Mouse (Mus musculus): ENCODE data around the gene Ric8b.

Ric8b gene

DNA sequence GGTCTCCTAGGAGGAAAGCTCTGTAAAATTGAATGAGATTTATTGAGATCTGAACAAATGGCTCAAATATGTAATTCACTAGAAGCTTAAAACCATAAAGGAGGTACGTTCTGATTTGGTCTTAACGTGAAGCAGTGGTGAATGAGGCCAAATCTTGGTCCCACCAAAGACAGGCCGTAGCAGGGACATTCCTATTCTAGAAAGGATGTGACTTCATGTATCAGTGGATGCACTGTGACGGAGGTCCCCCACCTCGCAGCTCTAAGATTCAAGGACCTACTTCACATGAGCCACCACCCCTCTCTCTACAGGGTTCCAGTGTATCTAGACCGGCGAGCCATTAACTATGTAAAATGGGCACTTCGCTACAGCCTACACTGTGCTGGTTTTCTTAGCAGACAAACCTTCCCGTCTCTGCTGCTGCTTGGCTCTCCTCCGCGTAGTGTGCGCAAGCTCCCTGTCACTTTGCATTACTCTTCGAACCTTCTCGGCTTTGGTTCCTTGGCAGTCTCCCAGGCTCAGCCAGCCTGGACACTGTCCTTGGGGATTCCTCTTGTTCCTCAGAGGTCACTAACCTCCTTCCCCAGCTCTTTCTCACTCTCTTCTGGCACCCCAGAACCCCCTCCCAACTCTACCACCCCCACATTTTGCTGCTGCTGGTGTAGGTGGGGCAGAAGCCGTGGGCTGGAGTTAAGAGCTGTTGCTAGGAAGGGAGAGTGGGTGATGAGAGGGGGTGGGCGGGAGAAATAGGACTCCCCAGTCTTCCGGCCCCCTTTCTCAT is 8.2 kb upstream of the Ric8b start:
- peak; percentile 29 for DNase-seq

DNA sequence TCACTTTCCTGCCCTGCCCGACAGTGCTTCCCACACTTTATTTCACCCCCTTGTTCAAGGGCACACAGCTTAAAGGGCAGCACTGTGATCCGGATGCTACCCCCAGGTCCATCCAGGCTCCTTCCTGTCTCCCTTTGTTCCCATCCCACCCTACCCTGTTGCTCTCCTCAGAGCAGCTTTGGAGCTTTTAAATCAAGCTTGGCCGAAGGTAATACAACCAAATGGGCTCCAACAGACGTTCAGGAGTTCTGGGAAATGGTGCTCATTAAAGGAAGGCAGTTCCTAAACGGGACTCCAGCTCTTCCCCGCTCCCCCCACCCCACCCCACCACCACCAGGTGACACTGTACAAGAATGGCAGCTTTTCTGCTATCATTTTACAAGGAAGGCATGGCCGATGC is 7.2 kb upstream of the Ric8b start:
- DNase-seq, result no peak

DNA sequence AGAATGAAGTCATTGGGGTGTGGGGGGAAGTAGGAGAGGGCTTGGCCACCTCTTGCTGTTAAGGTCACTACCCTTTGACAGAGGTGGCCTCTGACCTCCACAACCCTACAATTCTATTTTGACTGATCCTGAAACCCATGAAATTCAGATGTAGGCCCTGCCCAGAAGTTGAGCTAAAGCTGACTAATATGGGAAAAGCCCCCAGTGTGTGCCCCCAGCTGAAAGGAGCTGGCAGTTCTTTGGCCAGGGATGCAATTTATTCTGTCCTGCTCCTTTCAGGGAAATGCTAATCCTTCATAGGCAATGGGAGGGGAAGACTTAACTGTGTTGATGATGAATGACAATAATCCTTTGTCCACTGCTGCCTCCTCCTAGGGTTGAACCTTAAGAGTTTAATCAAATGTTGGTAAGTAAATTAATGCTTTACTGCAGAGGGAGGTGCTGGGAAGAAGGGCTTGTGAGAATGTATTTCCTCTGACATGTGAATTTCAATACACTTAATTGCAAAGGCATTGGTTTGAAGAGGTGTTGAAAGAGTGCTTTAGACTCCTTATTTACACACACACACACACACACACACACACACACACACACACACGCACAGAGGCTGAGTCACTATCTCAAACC is 6.5 kb upstream of the Ric8b start:
- no peak for DNase-seq

DNA sequence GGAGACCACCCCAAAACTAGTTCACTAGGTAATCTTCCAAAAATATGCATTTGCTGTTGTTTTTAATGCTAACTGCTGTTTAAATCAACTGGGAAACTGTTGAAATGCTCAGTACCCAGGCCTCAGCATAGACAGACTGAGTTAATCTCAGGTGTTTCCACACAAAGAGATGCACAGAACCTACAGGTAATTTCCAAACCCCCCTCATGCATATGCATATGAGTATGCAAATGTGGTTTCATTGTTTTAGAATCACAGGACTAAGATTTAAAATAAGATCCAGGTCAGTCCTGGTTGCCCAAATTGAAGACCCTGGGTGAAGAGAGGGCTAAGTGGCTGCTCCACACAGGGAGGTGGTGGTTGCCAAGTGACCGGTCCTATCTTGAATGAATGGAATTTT is 4.3 kb upstream of the Ric8b start:
- DNase-seq, result no peak

DNA sequence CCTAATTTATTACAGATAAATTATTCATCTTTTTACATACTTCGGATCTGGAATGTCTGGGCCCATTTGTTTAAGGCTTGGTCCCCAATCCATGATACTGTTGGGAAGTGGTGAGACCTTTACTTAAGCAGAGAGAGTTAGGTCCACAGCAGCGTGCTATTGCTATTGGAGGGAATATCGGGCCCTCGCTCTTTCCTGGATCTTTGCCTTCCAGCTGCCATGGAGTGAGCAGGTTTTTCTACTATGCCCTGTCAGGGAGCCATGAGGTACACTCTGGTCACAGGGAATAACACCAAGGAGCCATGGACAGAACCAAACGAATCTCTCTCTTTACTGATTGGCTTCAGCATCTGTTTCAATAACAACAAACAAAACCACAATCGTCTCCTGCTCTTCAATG is 1.9 kb upstream of the Ric8b start:
- DNase-seq, result no peak

DNA sequence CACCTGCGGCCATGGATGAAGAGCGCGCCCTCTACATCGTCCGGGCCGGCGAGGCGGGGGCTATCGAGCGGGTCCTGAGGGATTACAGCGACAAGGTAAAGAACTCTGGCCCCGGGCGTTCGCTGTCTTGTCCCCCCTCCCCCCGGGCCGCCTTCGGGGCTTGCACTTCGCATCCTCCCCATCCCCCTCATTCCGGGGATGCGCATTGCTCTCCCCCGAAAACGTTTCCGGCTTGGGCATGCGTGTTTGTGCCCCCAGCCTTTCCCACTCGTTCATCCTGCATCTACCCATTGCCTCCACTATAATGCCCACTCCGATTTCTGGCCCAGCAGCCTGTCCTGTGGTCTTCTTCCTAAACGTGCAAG is 297 bp downstream of the Ric8b start:
- DNase-seq, result peak; percentile 65

DNA sequence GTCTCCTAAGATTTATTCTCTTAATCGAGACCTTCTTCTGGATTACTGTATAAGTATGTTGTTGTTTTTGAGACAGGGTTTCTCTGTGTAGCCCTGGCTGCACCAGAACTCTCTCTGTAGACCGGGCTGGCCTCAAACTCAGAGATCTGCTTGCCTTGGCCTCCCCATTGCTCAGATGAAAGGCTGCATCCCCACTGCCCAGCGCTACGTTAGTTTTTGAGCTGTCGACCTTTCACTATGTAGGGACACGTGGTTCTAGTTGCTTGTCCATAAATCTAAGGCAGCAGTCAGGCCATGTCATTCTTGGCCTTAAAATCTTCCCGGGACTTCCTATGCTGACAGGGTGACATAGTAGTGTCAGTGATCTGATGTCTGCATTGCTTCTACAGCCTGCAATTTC is 8.9 kb downstream of the Ric8b start:
- no peak for DNase-seq

DNA sequence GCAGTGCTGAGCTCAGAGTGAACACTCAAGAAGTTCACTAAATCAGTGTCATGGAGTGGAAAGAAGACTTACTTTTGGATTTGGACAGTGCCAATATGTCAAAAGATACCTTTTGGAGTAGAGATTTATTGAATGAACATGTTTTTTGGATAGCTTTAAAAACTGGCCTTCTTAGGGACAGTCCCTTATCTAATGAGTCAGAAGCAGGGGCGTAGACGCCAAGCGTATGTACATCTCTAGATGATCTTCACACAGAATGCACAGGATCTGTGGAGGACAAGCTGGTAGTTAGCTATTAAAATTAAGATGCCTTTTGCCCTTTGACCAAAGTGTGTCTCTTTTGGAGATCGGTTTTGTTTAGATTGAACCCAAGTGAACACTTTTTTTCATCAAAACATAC is 9.5 kb downstream of the Ric8b start:
- DNase-seq, result no peak

DNA sequence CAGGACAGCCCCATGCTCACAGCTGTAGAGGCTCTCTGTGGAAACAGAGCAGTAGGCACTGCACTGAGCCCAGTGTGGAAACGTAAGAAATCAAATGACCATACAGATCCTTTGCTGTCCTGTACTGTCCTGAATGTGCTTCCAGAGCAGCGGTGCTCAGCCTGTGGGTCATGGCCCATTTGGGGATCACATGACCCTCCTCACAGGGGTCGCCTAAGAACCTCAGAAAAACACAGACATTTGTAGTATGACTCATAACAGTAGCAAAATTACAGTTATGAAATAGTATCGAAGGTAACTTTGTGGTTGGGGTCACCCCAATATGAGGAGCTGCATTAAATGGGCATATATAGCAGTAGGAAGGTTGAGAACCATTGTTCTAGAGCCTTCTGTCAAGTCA is 11.0 kb downstream of the Ric8b start:
- no peak for DNase-seq

DNA sequence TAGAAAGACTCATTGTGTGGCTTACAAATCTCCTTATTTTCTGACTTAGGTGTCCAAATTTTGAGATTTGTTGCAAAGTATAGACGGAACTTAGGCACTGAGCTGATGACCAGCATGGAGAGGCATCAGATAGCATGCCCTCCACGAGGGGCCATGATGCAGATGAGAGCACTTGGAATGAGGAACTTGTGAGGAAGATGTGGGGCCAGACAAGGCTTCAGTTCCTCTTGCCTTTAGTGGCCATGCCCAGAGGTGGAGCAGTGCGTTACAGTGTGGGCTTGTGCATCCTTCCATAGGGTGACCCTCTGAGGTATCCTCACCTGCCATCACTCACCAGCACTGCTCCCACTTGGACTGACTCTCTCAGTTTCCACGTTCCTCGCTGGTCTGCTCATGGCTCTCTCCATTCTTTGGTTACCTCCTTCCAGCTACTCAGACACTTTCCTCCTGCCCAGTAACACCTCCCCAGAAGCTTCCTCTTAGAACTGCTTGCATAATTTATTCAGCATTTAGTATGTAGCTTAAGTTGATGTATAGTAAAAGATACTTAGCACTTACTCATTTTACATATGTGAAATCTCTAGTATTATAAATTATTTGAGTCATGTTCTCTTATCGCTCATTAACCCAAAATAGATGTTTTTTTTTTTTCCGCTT is 18.3 kb downstream of the Ric8b start:
- DNase-seq, result no peak

DNA sequence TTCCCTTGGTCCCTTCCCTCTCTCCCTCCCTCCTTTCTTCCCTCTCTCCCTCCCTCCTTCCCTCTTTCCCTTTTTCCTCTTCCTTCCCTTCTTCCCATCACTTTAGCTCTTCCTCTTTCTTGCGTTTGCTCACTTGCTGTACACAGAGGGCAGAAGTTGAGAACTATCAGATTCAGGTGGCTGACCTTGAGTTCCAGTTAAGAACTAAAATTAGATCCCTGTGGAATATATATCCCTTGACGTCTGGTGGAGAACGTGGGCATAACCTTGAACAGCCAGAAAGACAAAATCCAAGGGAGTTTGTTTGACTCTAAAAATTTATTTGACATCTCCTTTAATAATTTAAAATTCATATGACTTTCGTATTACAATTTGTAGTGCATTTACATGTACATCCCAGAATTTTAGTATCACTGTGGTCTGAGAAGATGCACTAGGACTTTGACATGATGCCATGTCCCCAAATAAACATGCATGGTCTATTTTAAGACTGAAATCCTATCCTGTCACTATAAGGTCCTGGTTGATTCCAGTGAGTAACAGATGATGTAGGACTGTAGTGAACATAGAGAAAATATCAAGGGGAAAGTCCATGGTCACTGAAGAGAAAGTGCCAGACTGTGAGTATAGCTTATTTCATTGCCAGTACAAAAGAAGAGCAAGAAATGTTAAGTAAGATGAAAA is 19.6 kb downstream of the Ric8b start:
- DNase-seq, result no peak

DNA sequence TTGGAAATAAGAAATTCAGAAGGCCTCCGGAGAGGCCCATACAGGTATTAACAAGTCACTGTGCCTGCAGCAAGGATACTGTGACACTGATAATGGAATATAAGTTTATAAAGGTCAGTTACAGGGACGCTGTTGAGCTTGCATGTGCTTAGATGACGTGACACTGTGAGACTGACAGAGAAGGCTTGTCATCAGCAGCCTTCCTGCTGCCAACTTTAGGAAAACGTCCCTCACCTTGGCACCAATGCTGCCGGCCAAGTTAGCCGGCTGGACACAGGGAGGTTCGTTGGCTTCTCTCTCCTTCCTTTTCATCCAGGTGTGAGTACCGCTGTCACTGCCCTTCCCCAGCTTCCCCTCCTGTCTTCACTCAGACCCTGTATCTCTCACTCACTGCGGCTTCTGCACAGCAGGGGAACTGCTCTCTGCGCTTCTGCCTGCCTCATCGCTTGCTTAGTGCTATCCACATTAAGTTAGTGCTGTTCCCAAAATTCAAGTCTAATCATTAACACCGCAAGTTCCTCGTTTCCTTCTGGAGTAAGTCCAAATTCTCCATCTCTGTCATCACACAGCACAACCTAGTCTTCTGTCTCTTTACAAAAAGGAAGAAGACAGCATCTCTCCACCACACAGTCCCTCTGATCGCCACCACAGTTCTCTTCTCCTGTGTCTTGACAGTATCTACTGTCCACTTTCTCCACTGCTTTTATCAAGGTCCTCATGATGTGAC is 20.8 kb downstream of the Ric8b start:
- DNase-seq, result no peak

DNA sequence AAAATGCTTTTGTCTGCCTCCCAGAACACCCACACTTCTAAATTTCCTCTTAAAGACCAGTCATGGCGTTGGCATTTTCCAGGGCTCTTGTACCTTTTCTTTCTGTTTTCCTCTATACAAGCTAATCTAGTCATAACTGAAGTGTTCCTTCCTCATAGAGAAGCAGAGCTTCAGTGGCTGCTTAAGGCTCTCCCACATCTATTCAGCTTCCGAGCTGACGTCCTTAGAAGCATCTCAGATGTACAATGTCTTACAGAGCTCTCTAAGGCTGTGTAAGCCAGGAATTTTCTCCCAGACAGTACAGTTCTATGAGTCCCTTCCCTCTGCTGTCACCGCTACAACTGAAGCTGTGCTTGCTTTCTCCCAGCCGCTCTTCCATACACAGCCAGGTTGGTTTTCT is 21.5 kb downstream of the Ric8b start:
- no peak for DNase-seq

DNA sequence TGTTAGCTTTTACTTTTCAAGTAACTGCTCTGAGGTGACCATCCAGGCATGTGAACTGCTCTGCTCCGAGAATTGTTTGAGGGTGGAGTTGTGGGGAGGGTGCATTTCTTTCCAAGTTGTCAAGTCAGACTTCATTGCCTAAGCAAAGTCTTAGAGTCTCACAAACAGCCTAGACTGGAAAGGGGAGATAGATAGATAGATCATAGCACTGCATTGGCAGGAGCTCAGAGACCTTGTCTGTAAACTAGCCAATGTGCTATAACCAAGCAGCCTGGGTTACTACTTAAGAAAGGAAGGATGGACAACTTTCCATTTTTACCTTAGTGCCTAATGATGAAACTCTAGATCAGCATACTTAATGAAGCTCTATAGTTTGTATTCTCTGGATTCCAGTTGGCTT is 22.9 kb downstream of the Ric8b start:
- no peak for DNase-seq

DNA sequence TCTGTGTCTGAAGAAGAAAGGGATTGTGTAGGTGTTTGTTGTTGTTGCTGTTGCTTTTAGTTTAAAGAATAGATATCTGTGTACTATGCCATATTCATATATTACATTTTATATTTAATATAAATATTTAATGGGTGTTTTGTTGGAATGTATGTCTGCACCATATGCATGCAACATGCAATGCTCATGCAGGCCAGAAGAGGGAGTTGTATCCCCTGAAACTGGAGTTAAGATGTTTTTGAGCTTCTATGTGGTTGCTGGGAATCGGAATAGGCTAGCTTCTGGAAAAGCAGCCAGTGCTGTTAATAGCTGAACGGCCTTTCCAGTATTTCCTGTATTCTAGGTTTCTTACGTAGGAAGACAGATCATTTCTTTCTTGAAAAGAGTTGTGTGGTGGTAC is 28.3 kb downstream of the Ric8b start:
- DNase-seq, result no peak

DNA sequence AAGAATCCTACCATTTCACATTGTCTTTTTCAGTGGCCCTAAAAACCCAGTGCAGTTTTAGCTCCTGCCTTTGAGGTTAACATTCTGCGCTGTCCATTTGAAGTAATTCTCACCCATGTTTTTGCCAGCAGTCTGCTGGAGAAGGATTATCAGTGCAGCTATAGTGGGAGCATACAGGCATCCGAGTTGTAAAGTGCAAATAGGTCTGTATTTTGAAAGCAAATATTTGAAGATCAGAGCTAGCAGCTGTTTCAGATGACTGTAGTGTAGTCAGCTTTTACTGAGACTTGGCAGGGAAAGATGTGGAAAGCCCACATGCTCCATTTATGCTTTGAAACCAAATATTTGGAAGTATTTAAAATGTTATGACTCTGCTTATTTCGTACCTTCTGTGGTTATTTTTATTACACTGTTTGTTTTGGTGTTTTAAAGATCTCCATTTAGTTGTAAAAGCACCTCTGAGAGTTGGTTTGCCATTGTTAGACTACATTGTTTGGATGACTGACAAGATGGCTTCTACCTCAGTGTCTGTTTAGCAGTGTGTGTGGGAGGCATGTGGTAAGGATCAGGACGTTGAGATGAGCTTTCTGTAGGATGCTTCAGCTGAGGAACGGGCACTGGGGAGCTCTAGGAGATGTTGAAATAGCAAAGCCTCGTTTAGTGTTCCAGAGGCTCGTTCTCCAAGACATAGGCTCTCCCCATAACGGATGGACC is 31.7 kb downstream of the Ric8b start:
- no peak for DNase-seq

DNA sequence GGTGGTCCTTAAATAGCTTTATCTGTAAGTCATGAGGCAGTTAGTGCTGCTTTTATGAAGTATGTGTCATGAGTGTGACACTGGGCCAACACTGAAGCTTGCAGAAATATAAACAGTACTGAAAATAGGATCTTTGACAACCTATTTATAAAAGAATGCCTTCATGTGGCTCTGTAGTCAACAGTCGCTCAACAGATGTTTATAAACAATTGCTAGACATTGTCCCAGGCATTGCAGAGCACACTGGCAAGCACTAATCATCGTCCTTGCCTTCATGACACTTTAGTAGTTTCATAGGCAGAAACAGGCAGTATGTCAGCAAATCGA is 32.2 kb downstream of the Ric8b start:
- no peak for DNase-seq

DNA sequence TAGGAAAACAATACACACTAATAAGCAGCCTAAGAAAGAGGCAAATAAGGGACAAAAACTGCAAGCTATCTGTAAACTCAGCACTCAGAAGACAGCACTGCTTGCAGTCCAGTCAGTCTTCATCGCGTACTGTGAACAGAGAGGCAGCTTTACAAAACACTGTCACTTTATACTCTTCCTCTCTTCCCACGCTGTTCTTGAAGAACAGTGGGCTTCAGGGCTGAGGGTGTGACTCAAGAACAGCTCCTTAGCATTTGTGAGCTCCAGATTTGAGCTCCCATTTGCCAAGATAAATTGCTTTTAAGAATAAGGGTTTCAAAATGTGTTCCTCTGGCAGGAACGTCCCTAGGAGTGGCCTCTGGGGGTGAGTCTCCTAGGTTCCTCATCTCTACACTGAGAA is 33.0 kb downstream of the Ric8b start:
- DNase-seq, result no peak

DNA sequence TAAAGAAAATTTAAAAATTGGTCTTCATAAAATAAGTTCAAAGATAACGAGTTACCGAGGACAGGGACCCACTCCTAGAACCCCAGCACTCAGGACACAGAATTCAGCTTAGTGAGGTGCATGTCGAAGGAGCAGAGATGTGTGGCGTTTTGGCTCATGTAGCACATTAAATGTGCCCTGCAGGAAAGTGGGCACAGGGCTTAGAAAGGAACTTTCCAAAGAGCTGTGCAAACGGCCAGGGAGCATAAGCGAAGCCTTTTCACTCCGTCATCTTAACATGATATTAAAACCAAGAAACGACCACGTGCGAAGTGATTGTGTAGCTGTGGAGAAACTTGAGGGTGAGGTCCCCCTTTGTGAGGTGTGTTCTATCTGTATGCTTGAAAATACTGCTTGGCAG is 36.8 kb downstream of the Ric8b start:
- no peak for DNase-seq

DNA sequence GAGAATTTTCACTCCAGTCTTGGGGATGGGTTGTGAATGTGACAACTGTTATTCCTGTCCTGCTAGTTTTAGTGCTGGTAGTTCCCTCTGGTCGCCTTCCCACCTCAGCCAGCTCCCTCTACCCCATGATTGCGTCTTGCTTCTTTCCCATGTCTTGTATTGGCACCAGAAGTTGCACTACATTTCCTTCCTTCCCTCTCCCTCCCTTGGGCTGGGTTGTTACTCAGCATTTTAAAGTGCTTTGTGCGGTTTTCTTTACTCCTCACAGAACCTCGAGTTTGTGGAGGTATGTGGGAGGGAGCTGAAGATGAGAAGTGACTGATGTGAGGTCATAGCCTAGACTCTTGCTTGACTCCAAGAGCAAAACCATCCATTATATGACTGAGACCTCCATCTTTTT is 38.8 kb downstream of the Ric8b start:
- DNase-seq, result no peak

DNA sequence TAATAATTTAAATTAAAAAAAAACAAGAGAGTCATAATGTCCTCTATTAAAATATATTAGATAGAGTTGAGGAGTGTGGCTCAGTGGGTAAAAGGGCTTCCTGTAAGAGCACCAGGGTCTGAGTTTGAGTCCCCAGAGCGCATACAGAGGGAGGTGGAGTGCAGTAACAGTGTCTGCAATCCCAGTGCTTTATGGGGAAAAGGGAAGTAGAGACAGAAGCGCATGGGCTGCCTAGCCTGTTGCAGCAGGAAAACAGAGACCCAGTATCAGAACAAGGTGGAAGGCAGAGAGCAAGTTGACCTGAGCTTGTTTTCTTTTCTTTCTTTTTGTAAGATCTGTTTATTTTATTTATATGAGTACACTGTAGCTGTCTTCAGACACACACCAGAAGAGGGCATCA is 41.2 kb downstream of the Ric8b start:
- no peak for DNase-seq

DNA sequence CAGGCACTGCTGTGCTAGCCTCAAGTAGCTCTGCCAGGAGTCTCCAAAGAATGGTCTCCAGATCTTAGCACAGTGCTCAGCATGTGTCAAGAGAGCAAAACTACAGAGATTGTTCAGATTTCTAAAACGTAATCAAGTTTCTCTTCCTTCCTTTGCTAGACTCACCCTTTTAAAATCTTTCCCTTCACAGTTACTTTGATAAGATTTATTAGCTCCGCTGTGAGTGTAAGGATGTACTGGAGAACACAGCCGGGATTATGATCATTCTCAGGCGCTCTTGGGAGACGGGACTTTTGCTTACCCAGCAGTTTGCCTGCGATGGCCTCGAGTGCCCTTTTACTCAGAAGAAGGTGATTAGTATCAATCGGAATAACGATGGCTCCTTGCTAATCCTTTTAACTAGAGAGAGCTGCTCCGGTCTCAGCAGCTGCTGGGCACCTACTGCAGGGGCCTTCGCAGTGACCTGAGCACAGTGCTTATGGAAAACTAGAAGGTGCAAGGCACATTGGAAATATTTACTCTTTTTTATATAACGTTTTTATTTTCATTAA is 43.0 kb downstream of the Ric8b start:
- no peak for DNase-seq

Data from layer of hippocampus, adult 9-11 months (tissue).